Mouse (Mus musculus) embryonic fibroblast, embryonic 13.5 days (primary cell): ENCODE measurements around the gene Pdgfa.

ENCODE experiments used
- CTCF ChIP-seq: IDR thresholded peaks from 2 replicates; pipeline ENCODE4 v1.5.1; 2011; ENCODE audit warnings: mild to moderate bottlenecking, control low read depth, low read length, moderate library complexity, borderline replicate concordance; ENCODE audit not compliant: insufficient read depth
- POLR2A ChIP-seq: IDR thresholded peaks from 2 replicates; pipeline ENCODE4 v1.6.1; 2011; ENCODE audit warnings: low read depth, mild to moderate bottlenecking, control low read depth, low read length, moderate library complexity

- TF ChIP-seq CTCF (no peak), POLR2A (no peak)
These were observed 67.2 kb downstream of the Pdgfa start for GRCm38 (mm10) chr5:138929879-138930507.
